Comparison of ENCODE assay signal across 11 mouse cellular contexts in the genomic region with DNA sequence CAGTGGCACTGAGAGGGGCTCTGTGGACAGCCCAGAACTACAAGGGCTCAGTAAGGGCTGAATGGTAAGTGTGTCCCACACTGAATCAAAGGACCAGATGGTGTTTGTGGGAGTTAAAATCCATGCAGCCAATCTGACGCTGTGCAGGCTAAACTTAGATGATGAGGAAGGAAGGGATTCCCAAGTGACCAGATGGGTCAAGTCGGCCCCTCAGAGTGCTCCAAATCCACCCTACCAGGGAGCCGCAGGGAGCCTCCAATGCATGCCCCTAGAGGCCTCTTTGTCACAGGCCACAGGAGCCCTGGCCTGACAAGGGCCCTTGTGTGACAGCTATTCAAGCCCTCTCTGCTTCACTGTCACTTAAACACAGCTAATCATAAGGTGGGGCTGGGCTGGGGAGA. TPM values are rescaled to one million over a fixed set of nuclear protein-coding genes. Genes with fewer than 3 reads are reported as not detected.
DNase-seq lines count a peak whose midpoint lies in the region; ATAC-seq and TF ChIP-seq lines count a peak whose summit lies in the region.
"Had no signal": no experiment of that assay in that cellular context is flagged by ENCODE, and none has a peak within 500 bp of the region (broad histone marks: within the 10 kb centered on the region; RNA-seq: fewer than 3 reads in every experiment).

No protein-coding gene starts in this region.

- ATAC-seq in embryonic facial prominence, embryonic 14.5 days (ENCODE audit: low read depth): peak; percentile 55
- peak; percentile 80 for ATAC-seq in midbrain, embryonic 12.5 days (ENCODE audit: low FRiP score, low read depth)
- ATAC-seq in stomach, postnatal 0 days (ENCODE audit: low FRiP score, low TSS enrichment): no peak

- H3K27ac ChIP-seq in embryonic facial prominence, embryonic 14.5 days (replicated peaks; ENCODE audit: low read depth, low read length): no peak overlapping the region
- H3K27ac ChIP-seq in midbrain, embryonic 12.5 days (replicated peaks): peak overlapping the region; percentile 73
- H3K27ac ChIP-seq in stomach, postnatal 0 days (replicated peaks): no peak overlapping the region

- TF ChIP-seq EP300 in stomach, postnatal 0 days (optimal IDR thresholded peaks at IDR 0.05): no peak

- H3K4me3 ChIP-seq in embryonic facial prominence, embryonic 14.5 days (ENCODE audit: low read depth, low read length): no peak overlapping the region
- H3K4me3 ChIP-seq in midbrain, embryonic 12.5 days: no peak overlapping the region
- no peak overlapping the region for H3K4me3 ChIP-seq in stomach, postnatal 0 days (ENCODE audit: low read depth, low read length)
- H3K4me3 ChIP-seq: erythroblast, embryonic 14.5 days had no signal

- no peaks in the 10 kb centered on the region for H3K27me3 ChIP-seq in embryonic facial prominence, embryonic 14.5 days (replicated peaks; ENCODE audit: control insufficient read depth, insufficient read depth, low read length)
- peaks cover 9% of the 10 kb centered on the region; the same call in 1 of the 2 replicates for H3K27me3 ChIP-seq in midbrain, embryonic 12.5 days
- no peaks in the 10 kb centered on the region for H3K27me3 ChIP-seq in stomach, postnatal 0 days (ENCODE audit: control insufficient read depth, insufficient read depth, low read length)

- no peak for TF ChIP-seq CTCF in stomach, postnatal 0 days (IDR thresholded peaks at IDR 0.05; ENCODE audit: low read depth)

- WGBS in embryonic facial prominence, embryonic 14.5 days: 22% methylated on average over 2 of the region's 3 CpGs
- 0% methylated on average over 3 of the region's 3 CpGs for WGBS in midbrain, embryonic 12.5 days
- WGBS in stomach, postnatal 0 days: 57% methylated on average over 3 of the region's 3 CpGs

- DNase-seq in heart, adult 11 months: peak; percentile 90
- DNase-seq in heart, adult 8-10 months (ENCODE audit: low spot score): no peak
- DNase-seq in cerebellum, adult 11-12 months: peak; percentile 76
- DNase-seq in embryonic facial prominence, embryonic 14.5 days (ENCODE audit: low spot score): no peak
- DNase-seq in natural killer cell, adult 2 months (ENCODE audit: low spot score in 2 of 2): no peak
- no peak for DNase-seq in stomach, postnatal 0 days (ENCODE audit: low spot score)
- DNase-seq in layer of hippocampus, postnatal 10 days (ENCODE audit: low spot score in 2 of 2): no peak
- DNase-seq: lung, postnatal 4 days had no signal

- H3K9ac ChIP-seq in embryonic facial prominence, embryonic 14.5 days (ENCODE audit: low read depth, low read length): no peak overlapping the region
- H3K9ac ChIP-seq in midbrain, embryonic 12.5 days (replicated peaks): no peak overlapping the region
- no peak overlapping the region for H3K9ac ChIP-seq in stomach, postnatal 0 days (ENCODE audit: low read length)

- 0 out of 2 replicates have a peak, but pooled peaks cover 6% of the 10 kb centered on the region for H3K9me3 ChIP-seq in embryonic facial prominence, embryonic 14.5 days (ENCODE audit: control insufficient read depth, low read length)
- 0 out of 2 replicates have a peak, but pooled peaks cover 6% of the 10 kb centered on the region for H3K9me3 ChIP-seq in midbrain, embryonic 12.5 days
- no peaks in the 10 kb centered on the region for H3K9me3 ChIP-seq in stomach, postnatal 0 days (ENCODE audit: control insufficient read depth, low read length)

- H3K4me1 ChIP-seq in embryonic facial prominence, embryonic 14.5 days (ENCODE audit: control insufficient read depth, insufficient read depth, low read length): 0 out of 2 replicates have a peak, but pooled peaks cover 4% of the 10 kb centered on the region
- H3K4me1 ChIP-seq in midbrain, embryonic 12.5 days: peaks cover 48% of the 10 kb centered on the region
- no peaks in the 10 kb centered on the region for H3K4me1 ChIP-seq in stomach, postnatal 0 days (replicated peaks; ENCODE audit: control insufficient read depth, insufficient read depth)

- H3K36me3 ChIP-seq in embryonic facial prominence, embryonic 14.5 days (ENCODE audit: control insufficient read depth, insufficient read depth, low read length): no peaks in the 10 kb centered on the region
- peaks cover 6% of the 10 kb centered on the region for H3K36me3 ChIP-seq in midbrain, embryonic 12.5 days
- no peaks in the 10 kb centered on the region for H3K36me3 ChIP-seq in stomach, postnatal 0 days (ENCODE audit: control insufficient read depth, insufficient read depth, low read length)

- no peak overlapping the region for H3K4me2 ChIP-seq in embryonic facial prominence, embryonic 14.5 days (ENCODE audit: low read depth, low read length)
- peak overlapping the region; percentile 22 for H3K4me2 ChIP-seq in midbrain, embryonic 12.5 days (replicated peaks)
- H3K4me2 ChIP-seq in stomach, postnatal 0 days (replicated peaks; ENCODE audit: low read depth): no peak overlapping the region

RNA-seq across cellular contexts. Expression of a gene that starts 27.5 kb away (rescaled TPM):
- 1 to 10 TPM; 5.8 to 6.8 (median 6.4) TPM for total RNA-seq in heart, adult 8-10 months (2022)
- 12.8 and 13.8 TPM in 2 replicates for polyA plus RNA-seq in embryonic facial prominence, embryonic 14.5 days (2014; fragmentation: Nextera tagmentation; extraction: Ambion mirVana)
- polyA plus RNA-seq in midbrain, embryonic 12.5 days (2016; fragmentation: Nextera tagmentation; extraction: Ambion mirVana): 83.8 and 86.4 TPM in 2 replicates
- 3.4 and 5.7 TPM in 2 replicates for polyA plus RNA-seq in stomach, postnatal 0 days (2015; fragmentation: Nextera tagmentation; extraction: Ambion mirVana)
- 100 to 1,000 TPM; 161 to 164 TPM for total RNA-seq in layer of hippocampus, postnatal 10 days (2021)
- polyA plus RNA-seq: erythroblast, embryonic 14.5 days; liver, adult 2 months had no signal

RNA-seq across cellular contexts. Expression of a gene that starts 56.1 kb away (rescaled TPM):
- total RNA-seq in heart, adult 8-10 months (2022): 1 to 10 TPM; 6.7 to 9.2 (median 8.3) TPM
- polyA plus RNA-seq in embryonic facial prominence, embryonic 14.5 days (2014; fragmentation: Nextera tagmentation; extraction: Ambion mirVana): 10.1 and 11.1 TPM in 2 replicates
- 16.8 and 21.5 TPM in 2 replicates for polyA plus RNA-seq in midbrain, embryonic 12.5 days (2016; fragmentation: Nextera tagmentation; extraction: Ambion mirVana)
- 5.3 and 5.4 TPM in 2 replicates for polyA plus RNA-seq in stomach, postnatal 0 days (2015; fragmentation: Nextera tagmentation; extraction: Ambion mirVana)
- 10 to 100 TPM in 1 of 2 experiments, 1 to 10 TPM in 1; 9.5 to 12.3 TPM for total RNA-seq in layer of hippocampus, postnatal 10 days (2021)

RNA-seq across cellular contexts. Expression of a gene that starts 58.3 kb away (rescaled TPM):
- 1 to 10 TPM; 7.4 to 9.1 (median 8.3) TPM for total RNA-seq in heart, adult 8-10 months (2022)
- polyA plus RNA-seq in embryonic facial prominence, embryonic 14.5 days (2014; fragmentation: Nextera tagmentation; extraction: Ambion mirVana): 74.6 and 81.1 TPM in 2 replicates
- 15.7 and 16.3 TPM in 2 replicates for polyA plus RNA-seq in midbrain, embryonic 12.5 days (2016; fragmentation: Nextera tagmentation; extraction: Ambion mirVana)
- 9.7 and 12.4 TPM in 2 replicates for polyA plus RNA-seq in stomach, postnatal 0 days (2015; fragmentation: Nextera tagmentation; extraction: Ambion mirVana)
- 10 to 100 TPM; 10.9 to 13.1 TPM for total RNA-seq in layer of hippocampus, postnatal 10 days (2021)
- polyA plus RNA-seq: erythroblast, embryonic 14.5 days had no signal

Comparison
In these comparisons a context has a peak if more than half of its experiments do, and no peak if none do; other contexts are left out.
1. DNase-seq: peak in heart, adult 11 months (single experiment) and cerebellum, adult 11-12 months (single experiment); none in heart, adult 8-10 months (single experiment), embryonic facial prominence, embryonic 14.5 days (single experiment), natural killer cell, adult 2 months (0 of 2), stomach, postnatal 0 days (single experiment) and layer of hippocampus, postnatal 10 days (0 of 2).